Mouse (Mus musculus): ENCODE data around the gene Adgrl4. TPM values are rescaled to one million over a fixed set of nuclear protein-coding genes. Genes with fewer than 3 reads are reported as not detected.

Adgrl4 gene
- polyA plus RNA-seq, 1 experiment from 2014 or later: 15.9 TPM

DNA sequence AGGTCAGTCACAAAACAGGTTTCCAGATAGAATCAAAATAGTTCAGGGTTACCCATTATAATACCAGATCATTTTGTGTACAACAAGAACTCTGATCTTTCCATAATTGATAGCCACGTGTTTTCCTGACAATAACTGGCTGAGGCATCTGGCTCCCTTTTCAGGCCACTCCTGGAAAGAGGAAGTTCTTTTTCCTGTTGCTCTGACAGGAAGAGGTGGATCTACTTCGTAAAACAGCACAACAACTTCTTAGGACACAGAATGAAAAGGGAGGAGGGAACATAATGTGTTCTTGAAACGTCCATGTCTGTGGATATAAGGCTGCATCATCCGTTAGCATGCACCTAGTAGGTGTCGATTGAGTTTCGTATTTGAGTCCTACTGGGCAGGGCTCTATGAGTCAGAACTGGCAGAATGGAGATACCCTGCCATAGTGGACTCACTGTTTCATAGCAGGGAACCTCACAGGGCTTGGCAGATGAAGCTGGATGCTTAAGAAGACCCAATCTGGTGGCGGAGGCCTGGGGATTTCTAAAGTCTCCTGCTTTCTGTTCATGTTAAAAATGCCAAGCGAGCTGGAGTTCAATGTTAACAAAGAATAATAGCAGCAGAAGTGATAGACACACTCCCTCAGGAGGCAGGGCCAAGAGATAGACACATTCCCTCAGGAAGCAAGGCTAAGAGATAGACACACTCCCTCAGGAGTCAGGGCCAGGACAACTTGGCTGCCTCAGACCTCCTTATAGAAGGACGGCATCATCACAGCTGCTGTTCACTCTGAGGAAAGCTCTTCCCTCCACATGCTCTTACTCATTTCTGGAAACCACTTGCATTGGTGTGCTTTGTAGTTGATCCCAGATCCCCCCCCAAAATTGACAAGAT, 13.1 kb upstream of the Adgrl4 start:
- H3K36me3 ChIP-seq (replicated peaks; ENCODE audit: control insufficient read depth, insufficient read depth): no peaks in the 10 kb centered on the region
- no peak overlapping the region for H3K9ac ChIP-seq
- DNase-seq (ENCODE audit: low spot score): no peak
- 85% methylated on average over 9 of the region's 9 CpGs for WGBS
- no peaks in the 10 kb centered on the region for H3K9me3 ChIP-seq (ENCODE audit: control insufficient read depth, low read length)
- H3K4me1 ChIP-seq (replicated peaks; ENCODE audit: control insufficient read depth, insufficient read depth, low read length): no peaks in the 10 kb centered on the region
- no peaks in the 10 kb centered on the region for H3K27me3 ChIP-seq (ENCODE audit: control insufficient read depth, insufficient read depth, low read length)
- H3K4me3 ChIP-seq (replicated peaks; ENCODE audit: low read length): no peak overlapping the region
- no peak overlapping the region for H3K4me2 ChIP-seq (replicated peaks)
- ATAC-seq (ENCODE audit: low FRiP score): no peak
- no peak overlapping the region for H3K27ac ChIP-seq

DNA sequence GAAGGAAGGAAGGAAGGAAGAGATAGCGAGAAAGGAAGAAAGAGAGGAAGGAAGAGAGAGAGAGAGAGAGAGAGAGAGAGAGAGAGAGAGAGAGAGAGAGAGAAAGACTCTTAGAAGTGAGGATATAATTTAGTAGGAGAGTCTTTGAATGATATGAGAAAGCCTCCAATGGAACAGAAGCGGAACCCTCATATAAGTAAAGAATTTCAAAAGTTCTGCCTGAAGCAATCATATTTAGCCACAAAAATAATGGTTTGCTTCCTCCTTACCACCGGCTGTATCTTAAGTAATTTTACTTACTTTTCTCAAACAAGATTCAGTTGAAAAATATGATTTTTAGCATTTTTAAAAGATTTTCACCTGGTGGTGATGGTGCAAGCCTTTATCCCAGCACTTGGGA, 7.6 kb upstream of the Adgrl4 start:
- H3K4me3 ChIP-seq (replicated peaks; ENCODE audit: low read length): no peak overlapping the region

DNA sequence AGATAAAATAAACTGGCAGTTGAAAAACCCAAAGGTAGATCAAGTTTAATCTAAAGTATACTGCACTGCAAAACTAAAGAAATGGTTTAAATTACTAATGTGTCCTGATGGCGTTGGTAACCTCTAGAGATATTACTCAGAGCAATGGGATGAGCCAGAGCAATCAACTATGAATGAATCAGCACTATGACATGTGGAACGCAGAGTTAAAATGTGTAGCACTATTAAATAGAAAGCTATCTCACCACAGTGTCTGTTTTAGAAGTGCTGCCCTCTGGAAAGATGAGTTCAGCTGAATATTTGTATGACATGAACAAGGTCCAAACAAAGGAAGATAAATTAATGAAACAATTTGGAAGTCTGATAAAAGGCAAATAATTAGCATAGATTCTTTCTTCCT, 6.2 kb upstream of the Adgrl4 start:
- no peak for ATAC-seq (ENCODE audit: low FRiP score)
- H3K4me2 ChIP-seq (replicated peaks): no peak overlapping the region
- no peaks in the 10 kb centered on the region for H3K27me3 ChIP-seq (ENCODE audit: control insufficient read depth, insufficient read depth, low read length)
- WGBS: 71% methylated on average over 2 of the region's 2 CpGs
- H3K4me1 ChIP-seq (replicated peaks; ENCODE audit: control insufficient read depth, insufficient read depth, low read length): no peaks in the 10 kb centered on the region
- H3K36me3 ChIP-seq (replicated peaks; ENCODE audit: control insufficient read depth, insufficient read depth): no peaks in the 10 kb centered on the region
- H3K9ac ChIP-seq: no peak overlapping the region
- no peaks in the 10 kb centered on the region for H3K9me3 ChIP-seq (ENCODE audit: control insufficient read depth, low read length)
- no peak overlapping the region for H3K27ac ChIP-seq
- no peak overlapping the region for H3K4me3 ChIP-seq (replicated peaks; ENCODE audit: low read length)
- DNase-seq (ENCODE audit: low spot score): no peak

More for the DNA sequence above, 7.6 kb upstream of the Adgrl4 start:
- H3K36me3 ChIP-seq (replicated peaks; ENCODE audit: control insufficient read depth, insufficient read depth): no peaks in the 10 kb centered on the region
- no peak overlapping the region for H3K27ac ChIP-seq
- ATAC-seq (ENCODE audit: low FRiP score) (no peak), DNase-seq (ENCODE audit: low spot score) (no peak)
- no peaks in the 10 kb centered on the region for H3K9me3 ChIP-seq (ENCODE audit: control insufficient read depth, low read length)
- H3K9ac ChIP-seq: no peak overlapping the region
- WGBS: 95% methylated on average over 3 of the region's 3 CpGs
- no peaks in the 10 kb centered on the region for H3K4me1 ChIP-seq (replicated peaks; ENCODE audit: control insufficient read depth, insufficient read depth, low read length)
- no peaks in the 10 kb centered on the region for H3K27me3 ChIP-seq (ENCODE audit: control insufficient read depth, insufficient read depth, low read length)
- H3K4me2 ChIP-seq (replicated peaks): no peak overlapping the region

DNA sequence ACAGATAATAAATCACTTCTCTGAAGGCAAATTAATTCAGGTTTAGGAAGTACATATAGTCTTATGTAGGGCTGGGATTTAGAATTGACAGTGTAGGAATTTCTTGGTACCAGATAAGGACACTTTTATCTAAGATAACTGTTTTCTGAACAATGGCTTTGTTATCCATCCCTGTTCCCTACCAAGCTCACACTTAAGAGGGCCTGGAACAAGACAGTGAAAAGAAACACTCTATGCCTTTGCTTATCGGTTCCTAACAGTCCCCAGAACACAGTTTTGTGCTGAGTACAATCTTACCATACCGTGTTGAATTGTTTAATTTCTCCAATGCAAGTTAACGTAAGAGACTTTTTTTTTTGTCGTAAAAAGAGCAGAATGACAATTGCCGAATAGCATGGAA, 677 bp downstream of the Adgrl4 start:
- H3K4me2 ChIP-seq (replicated peaks): no peak overlapping the region; the same call in 1 of the 2 replicates
- H3K4me1 ChIP-seq (replicated peaks; ENCODE audit: control insufficient read depth, insufficient read depth, low read length): 0 out of 2 replicates have a peak, but pooled peaks cover 5% of the 10 kb centered on the region
- peak overlapping the region; percentile 19; the same call in 1 of the 2 replicates for H3K4me3 ChIP-seq (replicated peaks; ENCODE audit: low read length)
- ATAC-seq (ENCODE audit: low FRiP score) (no peak), DNase-seq (ENCODE audit: low spot score) (no peak)
- H3K36me3 ChIP-seq (replicated peaks; ENCODE audit: control insufficient read depth, insufficient read depth): no peaks in the 10 kb centered on the region
- 84% methylated on average over 5 of the region's 5 CpGs for WGBS
- H3K27ac ChIP-seq: no peak overlapping the region
- H3K9me3 ChIP-seq (ENCODE audit: control insufficient read depth, low read length): no peaks in the 10 kb centered on the region
- no peaks in the 10 kb centered on the region for H3K27me3 ChIP-seq (ENCODE audit: control insufficient read depth, insufficient read depth, low read length)
- H3K9ac ChIP-seq: no peak overlapping the region

DNA sequence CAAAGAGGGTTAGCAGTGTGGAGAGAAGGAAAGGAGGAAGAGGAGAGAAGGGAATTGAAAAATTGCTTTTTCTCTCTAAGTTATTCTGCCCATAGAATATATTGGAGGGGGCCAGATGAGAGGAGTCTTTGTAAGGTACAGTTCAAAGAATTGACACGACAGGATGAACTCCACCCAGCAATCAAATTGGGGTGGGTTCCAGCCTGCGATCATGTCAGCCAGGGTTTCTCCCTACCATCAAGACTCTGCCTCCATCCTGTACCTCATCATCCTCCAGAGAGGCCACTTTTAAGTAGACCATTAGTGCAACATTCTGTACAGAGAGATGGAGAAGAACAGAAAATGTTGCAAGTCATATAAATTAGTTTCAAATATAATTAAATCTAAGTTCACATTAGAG, 2.3 kb downstream of the Adgrl4 start:
- WGBS: 80% methylated on average over 2 of the region's 2 CpGs
- Histone ChIP-seq H3K4me3 (replicated peaks; ENCODE audit: low read length) (no peak overlapping the region), H3K36me3 (replicated peaks; ENCODE audit: control insufficient read depth, insufficient read depth) (no peaks in the 10 kb centered on the region), H3K4me2 (replicated peaks) (0 out of 2 replicates have a peak overlapping the region, but pooled peaks have one; percentile 6), H3K27ac (no peak overlapping the region), H3K9me3 (ENCODE audit: control insufficient read depth, low read length) (no peaks in the 10 kb centered on the region), H3K4me1 (replicated peaks; ENCODE audit: control insufficient read depth, insufficient read depth, low read length) (0 out of 2 replicates have a peak, but pooled peaks cover 5% of the 10 kb centered on the region), H3K27me3 (ENCODE audit: control insufficient read depth, insufficient read depth, low read length) (no peaks in the 10 kb centered on the region), H3K9ac (no peak overlapping the region)
- no peak for ATAC-seq (ENCODE audit: low FRiP score)
- DNase-seq (ENCODE audit: low spot score): no peak

DNA sequence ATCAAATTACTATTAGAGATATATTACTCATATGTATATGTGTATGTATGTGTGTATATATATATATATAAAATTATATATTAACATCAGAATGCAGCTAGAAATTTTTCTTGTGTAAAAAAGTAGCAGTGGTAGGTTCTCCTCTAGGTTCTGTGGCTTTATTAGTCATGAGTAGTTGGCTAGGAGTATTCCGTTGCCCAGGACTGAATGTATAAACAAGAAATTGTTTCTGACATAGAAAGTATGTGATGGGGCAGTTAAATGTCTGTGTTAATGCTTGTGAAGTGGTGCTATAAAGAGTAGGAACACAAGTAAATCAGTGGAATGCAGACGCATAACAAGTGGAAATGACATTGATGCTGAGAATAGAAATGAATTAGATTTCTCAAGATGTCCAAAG, 4.3 kb downstream of the Adgrl4 start:
- Histone ChIP-seq H3K4me2 (replicated peaks) (no peak overlapping the region), H3K9me3 (ENCODE audit: control insufficient read depth, low read length) (no peaks in the 10 kb centered on the region), H3K36me3 (replicated peaks; ENCODE audit: control insufficient read depth, insufficient read depth) (no peaks in the 10 kb centered on the region), H3K4me1 (replicated peaks; ENCODE audit: control insufficient read depth, insufficient read depth, low read length) (0 out of 2 replicates have a peak, but pooled peaks cover 5% of the 10 kb centered on the region), H3K4me3 (replicated peaks; ENCODE audit: low read length) (no peak overlapping the region), H3K9ac (no peak overlapping the region), H3K27me3 (ENCODE audit: control insufficient read depth, insufficient read depth, low read length) (no peaks in the 10 kb centered on the region), H3K27ac (no peak overlapping the region)
- no peak for ATAC-seq (ENCODE audit: low FRiP score)
- no peak for DNase-seq (ENCODE audit: low spot score)
- WGBS: 95% methylated on average over 2 of the region's 2 CpGs

DNA sequence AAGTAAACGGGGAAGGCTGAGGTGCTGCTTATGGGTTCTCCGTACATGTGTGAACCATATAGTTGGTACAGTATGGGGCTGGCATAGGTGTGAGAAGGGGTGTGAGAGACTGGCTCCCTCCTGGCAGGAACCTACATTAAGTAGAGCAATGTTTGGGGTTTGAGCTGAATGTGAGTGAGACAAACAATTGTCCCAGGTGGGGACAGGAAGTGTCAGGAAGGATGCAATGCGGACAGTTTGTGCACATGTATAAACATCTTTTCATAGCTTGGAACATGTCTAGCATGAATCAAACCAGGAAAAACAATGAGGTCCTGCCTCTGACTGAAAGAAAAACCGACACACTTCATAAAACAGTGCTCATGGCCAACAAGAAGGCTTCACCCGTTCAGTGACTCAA, 5.8 kb downstream of the Adgrl4 start:
- WGBS: 81% methylated on average over 5 of the region's 5 CpGs

DNA sequence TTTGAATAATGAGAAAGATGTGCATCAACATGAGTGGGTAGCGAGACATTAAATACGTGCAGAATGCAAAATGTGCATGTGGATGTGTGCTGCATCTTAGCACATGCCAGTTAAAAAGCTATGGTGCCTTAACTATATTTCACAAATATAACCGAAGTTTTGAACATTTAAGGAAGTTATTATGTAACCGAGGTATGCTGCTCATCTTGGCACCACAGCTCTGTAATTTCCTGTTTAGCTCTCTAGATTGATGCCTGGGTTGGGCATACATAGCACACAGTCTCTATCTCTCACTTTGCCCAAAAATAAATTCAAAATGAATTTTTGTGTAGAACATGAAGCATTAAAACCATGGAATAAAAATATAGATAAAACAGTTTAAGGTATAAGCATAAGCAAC, 6.6 kb downstream of the Adgrl4 start:
- DNase-seq (ENCODE audit: low spot score): no peak
- WGBS: 93% methylated on average over 4 of the region's 4 CpGs
- Histone ChIP-seq H3K36me3 (replicated peaks; ENCODE audit: control insufficient read depth, insufficient read depth) (no peaks in the 10 kb centered on the region), H3K4me1 (replicated peaks; ENCODE audit: control insufficient read depth, insufficient read depth, low read length) (no peaks in the 10 kb centered on the region), H3K9me3 (ENCODE audit: control insufficient read depth, low read length) (no peaks in the 10 kb centered on the region), H3K4me3 (replicated peaks; ENCODE audit: low read length) (no peak overlapping the region), H3K27ac (no peak overlapping the region), H3K27me3 (ENCODE audit: control insufficient read depth, insufficient read depth, low read length) (no peaks in the 10 kb centered on the region), H3K4me2 (replicated peaks) (no peak overlapping the region), H3K9ac (no peak overlapping the region)
- ATAC-seq (ENCODE audit: low FRiP score): no peak

More for the DNA sequence above, 5.8 kb downstream of the Adgrl4 start:
- DNase-seq (ENCODE audit: low spot score) (no peak), ATAC-seq (ENCODE audit: low FRiP score) (no peak)
- no peaks in the 10 kb centered on the region for H3K4me1 ChIP-seq (replicated peaks; ENCODE audit: control insufficient read depth, insufficient read depth, low read length)
- H3K27me3 ChIP-seq (ENCODE audit: control insufficient read depth, insufficient read depth, low read length): no peaks in the 10 kb centered on the region
- H3K27ac ChIP-seq: no peak overlapping the region
- no peaks in the 10 kb centered on the region for H3K36me3 ChIP-seq (replicated peaks; ENCODE audit: control insufficient read depth, insufficient read depth)
- H3K4me3 ChIP-seq (replicated peaks; ENCODE audit: low read length): no peak overlapping the region
- H3K9me3 ChIP-seq (ENCODE audit: control insufficient read depth, low read length): no peaks in the 10 kb centered on the region
- H3K4me2 ChIP-seq (replicated peaks): no peak overlapping the region
- H3K9ac ChIP-seq: no peak overlapping the region

DNA sequence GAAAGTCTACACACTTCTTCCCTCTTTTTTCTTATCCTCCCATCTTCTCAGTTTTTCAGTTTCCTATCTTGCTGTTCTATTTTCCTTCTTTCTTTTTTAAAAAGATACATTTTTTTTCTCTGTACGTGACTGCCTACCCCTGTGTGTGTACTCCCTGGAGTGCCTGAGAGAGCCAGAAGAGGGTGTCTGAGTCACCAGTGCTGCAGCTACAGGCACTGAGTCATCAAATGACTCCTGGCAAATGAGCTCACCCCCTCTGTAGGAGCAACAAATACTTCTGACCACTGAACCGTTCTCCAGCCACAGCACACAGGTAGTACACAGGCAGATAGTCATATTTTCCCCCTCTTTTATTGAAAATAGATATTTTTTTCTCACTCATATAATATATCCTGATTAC, 8.2 kb downstream of the Adgrl4 start:
- 69% methylated on average over 2 of the region's 2 CpGs for WGBS
- Histone ChIP-seq H3K4me3 (replicated peaks; ENCODE audit: low read length) (no peak overlapping the region), H3K9me3 (ENCODE audit: control insufficient read depth, low read length) (no peaks in the 10 kb centered on the region), H3K4me1 (replicated peaks; ENCODE audit: control insufficient read depth, insufficient read depth, low read length) (no peaks in the 10 kb centered on the region), H3K4me2 (replicated peaks) (no peak overlapping the region), H3K27ac (no peak overlapping the region), H3K27me3 (ENCODE audit: control insufficient read depth, insufficient read depth, low read length) (no peaks in the 10 kb centered on the region), H3K36me3 (replicated peaks; ENCODE audit: control insufficient read depth, insufficient read depth) (no peaks in the 10 kb centered on the region), H3K9ac (no peak overlapping the region)
- ATAC-seq (ENCODE audit: low FRiP score): no peak
- no peak for DNase-seq (ENCODE audit: low spot score)
